Mouse (Mus musculus): ENCODE data around the gene Camk2n1.

Gene Camk2n1

GRCm38 (mm10) chr4:138447827-138448602 lies 6.1 kb upstream of the Camk2n1 start:
- no peak for DNase-seq (ENCODE audit: low spot score in 2 of 2)

- no peak for DNase-seq (ENCODE audit: low spot score in 2 of 2)
These were observed 5.1 kb upstream of the Camk2n1 start for GRCm38 (mm10) chr4:138448872-138449615.

- DNase-seq (ENCODE audit: low spot score in 2 of 2): no peak
These were observed 4.3 kb upstream of the Camk2n1 start for GRCm38 (mm10) chr4:138449636-138450314.

- no peak for DNase-seq (ENCODE audit: low spot score in 2 of 2)
These were observed 1.6 kb upstream of the Camk2n1 start for GRCm38 (mm10) chr4:138452306-138453096.

GRCm38 (mm10) chr4:138453097-138453752 lies 889 bp upstream of the Camk2n1 start:
- no peak for DNase-seq (ENCODE audit: low spot score in 2 of 2)

GRCm38 (mm10) chr4:138454571-138455140 lies 542 bp downstream of the Camk2n1 start:
- DNase-seq (ENCODE audit: low spot score in 2 of 2): no peak

GRCm38 (mm10) chr4:138455141-138455955 lies 1.2 kb downstream of the Camk2n1 start:
- DNase-seq (ENCODE audit: low spot score in 2 of 2): no peak

- peak; percentile 12 to 16 for DNase-seq (ENCODE audit: low spot score in 2 of 2)
These were observed 1.8 kb downstream of the Camk2n1 start for GRCm38 (mm10) chr4:138455956-138456341.

GRCm38 (mm10) chr4:138456536-138456935 lies 2.4 kb downstream of the Camk2n1 start:
- DNase-seq (ENCODE audit: low spot score in 2 of 2): no peak

GRCm38 (mm10) chr4:138457091-138457490 lies 3.0 kb downstream of the Camk2n1 start:
- no peak for DNase-seq (ENCODE audit: low spot score in 2 of 2)

- DNase-seq (ENCODE audit: low spot score in 2 of 2): no peak
These were observed 4.1 kb downstream of the Camk2n1 start for GRCm38 (mm10) chr4:138458171-138458570.

GRCm38 (mm10) chr4:138458735-138459440 lies 4.8 kb downstream of the Camk2n1 start:
- DNase-seq (ENCODE audit: low spot score in 2 of 2): no peak

GRCm38 (mm10) chr4:138459775-138460174 lies 5.7 kb downstream of the Camk2n1 start:
- no peak for DNase-seq (ENCODE audit: low spot score in 2 of 2)

GRCm38 (mm10) chr4:138460910-138461309 lies 6.8 kb downstream of the Camk2n1 start:
- DNase-seq (ENCODE audit: low spot score in 2 of 2): no peak

- no peak for DNase-seq (ENCODE audit: low spot score in 2 of 2)
These were observed 7.4 kb downstream of the Camk2n1 start for GRCm38 (mm10) chr4:138461471-138461870.

GRCm38 (mm10) chr4:138462971-138463831 lies 9.1 kb downstream of the Camk2n1 start:
- DNase-seq (ENCODE audit: low spot score in 2 of 2): peak in 1 of 2 experiments; percentile 8

- peak; percentile 60 to 72 for DNase-seq (ENCODE audit: low spot score in 2 of 2)
These were observed 9.8 kb downstream of the Camk2n1 start for GRCm38 (mm10) chr4:138463832-138464487.
